Mouse (Mus musculus): Measurements from ENCODE around the gene Sept3. TPM values are rescaled to one million over a fixed set of nuclear protein-coding genes. Genes with fewer than 3 reads are reported as not detected.

The Sept3 gene
- total RNA-seq, 1 experiment = 5.9 TPM

- Histone ChIP-seq H3K9ac (ENCODE audit: insufficient read depth, low read depth, low read length, poor library complexity, severe bottlenecking) (no peak overlapping the region), H3K9me3 (ENCODE audit: control insufficient read depth, insufficient read depth, low read depth, low read length) (no peaks in the 10 kb centered on the region), H3K4me3 (ENCODE audit: insufficient read depth in 1 of 2, low read depth in 1 of 2, low read length in 2 of 2, poor library complexity in 1 of 2, severe bottlenecking in 1 of 2) (no peak overlapping the region), H3K4me1 (ENCODE audit: control insufficient read depth in 2 of 2, insufficient read depth in 2 of 2, low read length in 2 of 2, poor library complexity in 1 of 2) (peaks cover 0 to 10% of the 10 kb centered on the region in 2 experiments; a peak in 2 of 4 replicates), H3K36me3 (ENCODE audit: control insufficient read depth, insufficient read depth, low read length, poor library complexity, severe bottlenecking) (peaks cover 2% of the 10 kb centered on the region; the same call in 1 of the 2 replicates), H3K27ac (ENCODE audit: insufficient read depth, low read depth, low read length, poor library complexity, severe bottlenecking) (no peak overlapping the region)
- TF ChIP-seq ZNF384 (IDR thresholded peaks at IDR 0.05; ENCODE audit: low read depth, low read length) (no peak), CHD2 (IDR thresholded peaks at IDR 0.05; ENCODE audit: low read depth, low read length) (peak; percentile 64; the same call in 1 of the 2 replicates), HCFC1 (IDR thresholded peaks at IDR 0.05; ENCODE audit: borderline replicate concordance, insufficient read depth, low read length) (no peak), ZC3H11A (IDR thresholded peaks at IDR 0.05; ENCODE audit: borderline replicate concordance, low read depth, low read length) (peak; percentile 69), MAFK (IDR thresholded peaks at IDR 0.05; ENCODE audit: insufficient read depth, low read depth, low read length) (no peak)
- in situ Hi-C loops (cut with MboI; ENCODE audit: low sequenced_read_pairs in 2 of 2, unreplicated experiment in 2 of 2) = loop anchor here in 1 of 2 experiments (25.0 kb wide), 1 partner anchor 768 kb away; no protein-coding TSS in a partner anchor
- no peak for DNase-seq (ENCODE audit: low read depth, low spot score)
Observed at GRCm38 (mm10) chr15:82294059-82294458, 19.4 kb downstream of the Sept3 start.

- peak; percentile 58 for DNase-seq (ENCODE audit: low read depth, low spot score)
- TF ChIP-seq ZNF384 (IDR thresholded peaks at IDR 0.05; ENCODE audit: low read depth, low read length) (no peak), MAFK (IDR thresholded peaks at IDR 0.05; ENCODE audit: insufficient read depth, low read depth, low read length) (no peak), ZC3H11A (IDR thresholded peaks at IDR 0.05; ENCODE audit: borderline replicate concordance, low read depth, low read length) (no peak), CHD2 (IDR thresholded peaks at IDR 0.05; ENCODE audit: low read depth, low read length) (no peak), HCFC1 (IDR thresholded peaks at IDR 0.05; ENCODE audit: borderline replicate concordance, insufficient read depth, low read length) (no peak)
- Histone ChIP-seq H3K36me3 (ENCODE audit: control insufficient read depth, insufficient read depth, low read length, poor library complexity, severe bottlenecking) (no peaks in the 10 kb centered on the region), H3K4me1 (ENCODE audit: control insufficient read depth in 2 of 2, insufficient read depth in 2 of 2, low read length in 2 of 2, poor library complexity in 1 of 2) (peaks cover 0 to 7% of the 10 kb centered on the region in 2 experiments; a peak in 1 of 4 replicates), H3K9me3 (ENCODE audit: control insufficient read depth, insufficient read depth, low read depth, low read length) (no peaks in the 10 kb centered on the region), H3K27ac (ENCODE audit: insufficient read depth, low read depth, low read length, poor library complexity, severe bottlenecking) (no peak within 1 kb of the TSS), H3K4me3 (ENCODE audit: insufficient read depth in 1 of 2, low read depth in 1 of 2, low read length in 2 of 2, poor library complexity in 1 of 2, severe bottlenecking in 1 of 2) (peak within 1 kb of the TSS; percentile 69 to 77), H3K9ac (ENCODE audit: insufficient read depth, low read depth, low read length, poor library complexity, severe bottlenecking) (peak within 1 kb of the TSS; percentile 69)
- in situ Hi-C loops (cut with MboI; ENCODE audit: low sequenced_read_pairs in 2 of 2, unreplicated experiment in 2 of 2) = loop anchor here in 1 of 2 experiments (25.0 kb wide), 1 partner anchor 763 kb away; no protein-coding TSS in a partner anchor
Observed at GRCm38 (mm10) chr15:82298764-82299561, 24.3 kb downstream of the Sept3 start, which contains the start of gene Wbp2nl. Gene Wbp2nl (plus strand): TSS chr15:82298954.

GRCm38 (mm10) chr15:82307107-82307506, 32.4 kb downstream of the Sept3 start:
- Histone ChIP-seq H3K36me3 (ENCODE audit: control insufficient read depth, insufficient read depth, low read length, poor library complexity, severe bottlenecking) (no peaks in the 10 kb centered on the region), H3K9ac (ENCODE audit: insufficient read depth, low read depth, low read length, poor library complexity, severe bottlenecking) (no peak overlapping the region), H3K27ac (ENCODE audit: insufficient read depth, low read depth, low read length, poor library complexity, severe bottlenecking) (no peak overlapping the region), H3K9me3 (ENCODE audit: control insufficient read depth, insufficient read depth, low read depth, low read length) (no peaks in the 10 kb centered on the region), H3K4me1 (ENCODE audit: control insufficient read depth in 2 of 2, insufficient read depth in 2 of 2, low read length in 2 of 2, poor library complexity in 1 of 2) (no peaks in the 10 kb centered on the region), H3K4me3 (ENCODE audit: insufficient read depth in 1 of 2, low read depth in 1 of 2, low read length in 2 of 2, poor library complexity in 1 of 2, severe bottlenecking in 1 of 2) (no peak overlapping the region)
- no peak for DNase-seq (ENCODE audit: low read depth, low spot score)
- in situ Hi-C loops (cut with MboI; ENCODE audit: low sequenced_read_pairs in 2 of 2, unreplicated experiment in 2 of 2) = no loop called here
- TF ChIP-seq ZNF384 (IDR thresholded peaks at IDR 0.05; ENCODE audit: low read depth, low read length) (no peak), ZC3H11A (IDR thresholded peaks at IDR 0.05; ENCODE audit: borderline replicate concordance, low read depth, low read length) (no peak), MAFK (IDR thresholded peaks at IDR 0.05; ENCODE audit: insufficient read depth, low read depth, low read length) (no peak), CHD2 (IDR thresholded peaks at IDR 0.05; ENCODE audit: low read depth, low read length) (no peak), HCFC1 (IDR thresholded peaks at IDR 0.05; ENCODE audit: borderline replicate concordance, insufficient read depth, low read length) (no peak)

GRCm38 (mm10) chr15:82308416-82308815, 33.7 kb downstream of the Sept3 start:
- Histone ChIP-seq H3K4me3 (ENCODE audit: insufficient read depth in 1 of 2, low read depth in 1 of 2, low read length in 2 of 2, poor library complexity in 1 of 2, severe bottlenecking in 1 of 2) (no peak overlapping the region), H3K27ac (ENCODE audit: insufficient read depth, low read depth, low read length, poor library complexity, severe bottlenecking) (no peak overlapping the region), H3K9ac (ENCODE audit: insufficient read depth, low read depth, low read length, poor library complexity, severe bottlenecking) (no peak overlapping the region), H3K36me3 (ENCODE audit: control insufficient read depth, insufficient read depth, low read length, poor library complexity, severe bottlenecking) (no peaks in the 10 kb centered on the region), H3K4me1 (ENCODE audit: control insufficient read depth in 2 of 2, insufficient read depth in 2 of 2, low read length in 2 of 2, poor library complexity in 1 of 2) (no peaks in the 10 kb centered on the region), H3K9me3 (ENCODE audit: control insufficient read depth, insufficient read depth, low read depth, low read length) (no peaks in the 10 kb centered on the region)
- in situ Hi-C loops (cut with MboI; ENCODE audit: low sequenced_read_pairs in 2 of 2, unreplicated experiment in 2 of 2) = no loop called here
- DNase-seq (ENCODE audit: low read depth, low spot score) = no peak
- TF ChIP-seq HCFC1 (IDR thresholded peaks at IDR 0.05; ENCODE audit: borderline replicate concordance, insufficient read depth, low read length) (no peak), ZC3H11A (IDR thresholded peaks at IDR 0.05; ENCODE audit: borderline replicate concordance, low read depth, low read length) (no peak), CHD2 (IDR thresholded peaks at IDR 0.05; ENCODE audit: low read depth, low read length) (no peak), ZNF384 (IDR thresholded peaks at IDR 0.05; ENCODE audit: low read depth, low read length) (no peak), MAFK (IDR thresholded peaks at IDR 0.05; ENCODE audit: insufficient read depth, low read depth, low read length) (no peak)
